Comparison of ENCODE assay signal across 24 mouse cellular contexts in the genomic region with DNA sequence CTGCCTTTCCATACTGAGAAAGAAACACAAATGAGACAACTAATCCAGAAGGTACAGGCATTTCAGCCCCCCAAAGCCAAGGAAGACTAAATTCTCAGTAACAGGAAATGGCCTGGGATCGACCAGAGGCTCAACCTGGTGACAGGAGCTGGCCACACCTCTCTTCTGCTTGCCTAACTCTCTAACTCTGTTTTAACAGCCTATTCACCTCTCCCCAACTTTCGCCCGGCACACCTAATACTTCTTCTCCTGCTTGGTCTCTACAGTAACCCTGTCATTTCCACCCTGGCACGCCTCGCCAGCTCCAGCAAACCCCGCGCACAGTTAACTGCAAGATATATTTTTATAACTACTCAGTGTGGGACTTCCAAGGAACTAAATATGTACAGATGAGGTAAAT. TPM values are rescaled to one million over a fixed set of nuclear protein-coding genes. Genes with fewer than 3 reads are reported as not detected.
DNase-seq lines count a peak whose midpoint lies in the region; ATAC-seq and TF ChIP-seq lines count a peak whose summit lies in the region.
"Had no signal": no experiment of that assay in that cellular context is flagged by ENCODE, and none has a peak within 500 bp of the region (broad histone marks: within the 10 kb centered on the region; RNA-seq: fewer than 3 reads in every experiment).

No protein-coding gene starts in this region.

- no peak for TF ChIP-seq CTCF in left cerebral cortex, adult 2 months (IDR thresholded peaks at IDR 0.05)

- DNase-seq in hindbrain, embryonic 10.5 days (ENCODE audit: low spot score), result no peak
- DNase-seq in left cerebral cortex, adult 2 months (ENCODE audit: extremely low spot score in 1 of 2, low spot score in 2 of 2), result no peak
- no peak for DNase-seq in left cerebral cortex, adult 18-20 months (ENCODE audit: low spot score in 2 of 2)
- DNase-seq in embryonic facial prominence, embryonic 10.5 days (ENCODE audit: low spot score), result no peak
- DNase-seq in cerebellum, adult 11 months, result no peak
- DNase-seq: adrenal gland, postnatal 14 days; cerebellum, adult 8-10 months; cerebellum, postnatal 36 days; embryo, embryonic 11 days; gastrocnemius, postnatal 25 days; heart, adult 18-20 months; heart, postnatal 10 days; thymus, postnatal 25 days had no signal

- H3K27ac ChIP-seq in hindbrain, embryonic 13.5 days, result peak overlapping the region; percentile 91; the same call in 1 of the 2 replicates
- H3K27ac ChIP-seq in hindbrain, embryonic 10.5 days, result no peak overlapping the region
- H3K27ac ChIP-seq in left cerebral cortex, adult 2 months, result peak overlapping the region; percentile 6; the same call in 1 of the 2 replicates
- peak overlapping the region; percentile 19; the same call in 1 of the 2 replicates for H3K27ac ChIP-seq in embryonic facial prominence, embryonic 10.5 days (replicated peaks)
- H3K27ac ChIP-seq in limb, embryonic 12.5 days, result no peak overlapping the region
- H3K27ac ChIP-seq: kidney, postnatal 0 days; limb, embryonic 15.5 days; liver, embryonic 15.5 days; macrophage; midbrain, embryonic 15.5 days had no signal

- H3K36me3 ChIP-seq in hindbrain, embryonic 13.5 days, result no peaks in the 10 kb centered on the region
- H3K36me3 ChIP-seq in hindbrain, embryonic 10.5 days, result no peaks in the 10 kb centered on the region
- H3K36me3 ChIP-seq in embryonic facial prominence, embryonic 10.5 days (replicated peaks), result no peaks in the 10 kb centered on the region
- no peaks in the 10 kb centered on the region for H3K36me3 ChIP-seq in limb, embryonic 12.5 days
- H3K36me3 ChIP-seq: heart, embryonic 12.5 days; hindbrain, embryonic 15.5 days; limb, embryonic 15.5 days; liver, embryonic 15.5 days; midbrain, embryonic 15.5 days; neural tube, embryonic 13.5 days had no signal

- WGBS in hindbrain, embryonic 13.5 days, result 91% methylated on average over 7 of the region's 7 CpGs
- 85% methylated on average over 7 of the region's 7 CpGs for WGBS in hindbrain, embryonic 10.5 days
- 80% methylated on average over 7 of the region's 7 CpGs for WGBS in embryonic facial prominence, embryonic 10.5 days
- WGBS in limb, embryonic 12.5 days, result 44% methylated on average over 7 of the region's 7 CpGs

- no peak overlapping the region for H3K4me3 ChIP-seq in hindbrain, embryonic 13.5 days
- no peak overlapping the region for H3K4me3 ChIP-seq in hindbrain, embryonic 10.5 days
- H3K4me3 ChIP-seq in left cerebral cortex, adult 2 months, result no peak overlapping the region
- no peak overlapping the region for H3K4me3 ChIP-seq in embryonic facial prominence, embryonic 10.5 days
- no peak overlapping the region for H3K4me3 ChIP-seq in limb, embryonic 12.5 days (replicated peaks)
- H3K4me3 ChIP-seq: heart, embryonic 12.5 days; hindbrain, embryonic 15.5 days; limb, embryonic 15.5 days; liver, embryonic 15.5 days; midbrain, embryonic 15.5 days; neural tube, embryonic 13.5 days had no signal

- no peak overlapping the region for H3K9ac ChIP-seq in hindbrain, embryonic 13.5 days
- H3K9ac ChIP-seq in limb, embryonic 12.5 days (replicated peaks), result no peak overlapping the region
- H3K9ac ChIP-seq: heart, embryonic 12.5 days; hindbrain, embryonic 15.5 days; limb, embryonic 15.5 days; liver, embryonic 15.5 days; midbrain, embryonic 15.5 days; neural tube, embryonic 13.5 days had no signal

- no peak for ATAC-seq in hindbrain, embryonic 13.5 days (ENCODE audit: low FRiP score)
- ATAC-seq in limb, embryonic 12.5 days (ENCODE audit: insufficient number of reproducible peaks, insufficient read depth, low FRiP score, low TSS enrichment, low read depth), result 0 out of 2 replicates have a peak, but pooled peaks have one; percentile 37
- ATAC-seq: forebrain, embryonic 14.5 days; midbrain, embryonic 15.5 days had no signal

- no peak overlapping the region for H3K4me2 ChIP-seq in hindbrain, embryonic 13.5 days
- no peak overlapping the region for H3K4me2 ChIP-seq in limb, embryonic 12.5 days
- H3K4me2 ChIP-seq: heart, embryonic 12.5 days; hindbrain, embryonic 15.5 days; limb, embryonic 15.5 days; liver, embryonic 15.5 days; midbrain, embryonic 15.5 days; neural tube, embryonic 13.5 days had no signal

- H3K4me1 ChIP-seq in hindbrain, embryonic 13.5 days (replicated peaks), result peaks cover 73% of the 10 kb centered on the region
- peaks cover 21% of the 10 kb centered on the region for H3K4me1 ChIP-seq in hindbrain, embryonic 10.5 days (replicated peaks)
- H3K4me1 ChIP-seq in embryonic facial prominence, embryonic 10.5 days, result peaks cover 24% of the 10 kb centered on the region
- peaks cover 31% of the 10 kb centered on the region for H3K4me1 ChIP-seq in limb, embryonic 12.5 days (replicated peaks)
- H3K4me1 ChIP-seq: liver, embryonic 15.5 days had no signal

- H3K9me3 ChIP-seq in hindbrain, embryonic 13.5 days, result no peaks in the 10 kb centered on the region
- no peaks in the 10 kb centered on the region for H3K9me3 ChIP-seq in hindbrain, embryonic 10.5 days
- H3K9me3 ChIP-seq in embryonic facial prominence, embryonic 10.5 days, result no peaks in the 10 kb centered on the region
- no peaks in the 10 kb centered on the region for H3K9me3 ChIP-seq in limb, embryonic 12.5 days
- H3K9me3 ChIP-seq: heart, embryonic 12.5 days; hindbrain, embryonic 15.5 days; limb, embryonic 15.5 days; liver, embryonic 15.5 days; midbrain, embryonic 15.5 days; neural tube, embryonic 13.5 days had no signal

- intact Hi-C loops in left cerebral cortex, adult 2 months (cut with DNase I), result no loop called here

- no peaks in the 10 kb centered on the region for H3K27me3 ChIP-seq in hindbrain, embryonic 13.5 days
- no peaks in the 10 kb centered on the region for H3K27me3 ChIP-seq in hindbrain, embryonic 10.5 days (ENCODE audit: insufficient read depth, poor library complexity, severe bottlenecking)
- H3K27me3 ChIP-seq in embryonic facial prominence, embryonic 10.5 days (replicated peaks; ENCODE audit: low read depth, poor library complexity, severe bottlenecking), result no peaks in the 10 kb centered on the region
- peaks cover 6% of the 10 kb centered on the region; the same call in 1 of the 2 replicates for H3K27me3 ChIP-seq in limb, embryonic 12.5 days
- H3K27me3 ChIP-seq: heart, embryonic 12.5 days; hindbrain, embryonic 15.5 days; limb, embryonic 15.5 days; liver, embryonic 15.5 days; midbrain, embryonic 15.5 days; neural tube, embryonic 13.5 days had no signal

RNA-seq across cellular contexts. Expression of a gene that starts 9.0 kb away (rescaled TPM):
- 12.3 and 12.8 TPM in 2 replicates for polyA plus RNA-seq in hindbrain, embryonic 13.5 days (2015; fragmentation: Nextera tagmentation; extraction: Ambion mirVana)
- polyA plus RNA-seq in hindbrain, embryonic 10.5 days (2016; fragmentation: Nextera tagmentation; extraction: Ambion mirVana), result 4.3 and 4.6 TPM in 2 replicates
- total RNA-seq in left cerebral cortex, adult 2 months (2021), result 100 to 1,000 TPM; 238 to 239 TPM
- 100 to 1,000 TPM; 180 to 243 TPM for total RNA-seq in left cerebral cortex, adult 18-20 months (2021)
- 3.9 and 7.0 TPM in 2 replicates for polyA plus RNA-seq in embryonic facial prominence, embryonic 10.5 days (2016; fragmentation: Nextera tagmentation; extraction: Ambion mirVana)
- 4.6 and 5.5 TPM in 2 replicates for polyA plus RNA-seq in limb, embryonic 12.5 days (2016; fragmentation: Nextera tagmentation; extraction: Ambion mirVana)

Comparison
In these comparisons a context has a peak if more than half of its experiments do, and no peak if none do; other contexts are left out.
1. H3K27ac ChIP-seq: peak in hindbrain, embryonic 13.5 days (single experiment), left cerebral cortex, adult 2 months (single experiment) and embryonic facial prominence, embryonic 10.5 days (single experiment); none in hindbrain, embryonic 10.5 days (single experiment) and limb, embryonic 12.5 days (single experiment).